Mouse (Mus musculus) C2C12 (cell line): ENCODE measurements around the gene Mgrn1. TPM values are rescaled to one million over a fixed set of nuclear protein-coding genes. Genes with fewer than 3 reads are reported as not detected.
A peak's percentile ranks its signal among the peaks of the same experiment; 100 is the strongest.

Source experiments
- H3K27me3 ChIP-seq: one replicate; pipeline ENCODE4 v1.6.1; 2011; ENCODE audit not compliant: control insufficient read depth, insufficient read depth, insufficient read length
- H3K36me3 ChIP-seq: one replicate; pipeline ENCODE4 v1.6.1; 2011; ENCODE audit not compliant: control insufficient read depth, insufficient read depth
- H3K4me3 ChIP-seq: one replicate; pipeline ENCODE4 v1.5.1; 2011; ENCODE audit warnings: mild to moderate bottlenecking, control low read depth; ENCODE audit not compliant: poor library complexity, insufficient read depth, severe bottlenecking
- H3K79me2 ChIP-seq: one replicate; pipeline ENCODE4 v1.6.1; 2011; ENCODE audit not compliant: control insufficient read depth, insufficient read depth
- H3K79me3 ChIP-seq: one replicate; pipeline ENCODE4 v1.6.1; 2011; ENCODE audit warnings: low read depth, control low read depth
- H3ac ChIP-seq: one replicate; pipeline ENCODE3; 2011; ENCODE audit warnings: low read depth; ENCODE audit not compliant: control insufficient read depth, insufficient read length
- CEBPB ChIP-seq: IDR thresholded peaks from one replicate; pipeline ENCODE4 v1.6.1; 2011; ENCODE audit warnings: low read depth, mild to moderate bottlenecking, control low read depth, moderate library complexity
- CTCF ChIP-seq: IDR thresholded peaks from one replicate; pipeline ENCODE4 v1.5.1; 2011; ENCODE audit not compliant: control insufficient read depth, insufficient read depth, insufficient read length
- FOSL1 ChIP-seq: IDR thresholded peaks from one replicate; pipeline ENCODE4 v1.8.0; 2011; ENCODE audit warnings: mild to moderate bottlenecking, low read length; ENCODE audit not compliant: poor library complexity, insufficient read depth, severe bottlenecking
- MAX ChIP-seq: IDR thresholded peaks from one replicate; pipeline ENCODE4 v1.6.1; 2011; ENCODE audit warnings: mild to moderate bottlenecking, control low read depth
- MYOD1 ChIP-seq: IDR thresholded peaks from one replicate; pipeline ENCODE4 v1.6.1; 2011; ENCODE audit warnings: low read depth; ENCODE audit not compliant: control insufficient read depth, insufficient read length
- MYOG ChIP-seq: IDR thresholded peaks from one replicate; pipeline ENCODE4 v1.6.1; 2011; ENCODE audit not compliant: control insufficient read depth, insufficient read length; ENCODE audit errors: extremely low read depth
- USF1 ChIP-seq: IDR thresholded peaks from one replicate; pipeline ENCODE4 v1.6.1; 2011; ENCODE audit warnings: low read depth, mild to moderate bottlenecking, control low read depth, moderate library complexity
- polyA plus RNA-seq: library from polyadenylated mRNA; unstranded; fragments of >200 nt; fragmentation: generic; extraction: Trizol; gene quantifications from one replicate; pipeline ENCODE4 v1.2.1, GENCODE M21; 2012; ENCODE audit warnings: missing spikeins

Mgrn1 gene
- polyA plus RNA-seq, 1 experiment, result 50.3 TPM

GRCm38 (mm10) chr16:4907972-4908371 is 21.9 kb downstream of the Mgrn1 start:
- no peak for TF ChIP-seq CEBPB
- H3K36me3 ChIP-seq, result peaks cover 23% of the 10 kb centered on the region
- H3K4me3 ChIP-seq, result no peak overlapping the region
- H3K79me3 ChIP-seq, result no peaks in the 10 kb centered on the region
- no peaks in the 10 kb centered on the region for H3K27me3 ChIP-seq
- no peaks in the 10 kb centered on the region for H3K79me2 ChIP-seq
- no peak overlapping the region for H3ac ChIP-seq

GRCm38 (mm10) chr16:4909745-4910144 is 23.7 kb downstream of the Mgrn1 start:
- TF ChIP-seq USF1 (no peak), FOSL1 (no peak), CEBPB (no peak), CTCF (no peak), MYOD1 (no peak), MYOG (no peak), MAX (no peak)
- Histone ChIP-seq H3K4me3 (no peak overlapping the region), H3K27me3 (no peaks in the 10 kb centered on the region), H3K36me3 (peaks cover 23% of the 10 kb centered on the region), H3K79me3 (no peaks in the 10 kb centered on the region), H3K79me2 (no peaks in the 10 kb centered on the region), H3ac (no peak overlapping the region)

GRCm38 (mm10) chr16:4910758-4911157 is 24.7 kb downstream of the Mgrn1 start:
- no peaks in the 10 kb centered on the region for H3K27me3 ChIP-seq
- no peak for TF ChIP-seq MYOD1
- TF ChIP-seq USF1, result no peak
- TF ChIP-seq MYOG, result no peak
- no peak for TF ChIP-seq CTCF
- TF ChIP-seq FOSL1, result no peak
- no peak for TF ChIP-seq CEBPB
- no peak for TF ChIP-seq MAX
- no peaks in the 10 kb centered on the region for H3K79me2 ChIP-seq
- no peak overlapping the region for H3ac ChIP-seq
- peaks cover 23% of the 10 kb centered on the region for H3K36me3 ChIP-seq
- H3K4me3 ChIP-seq, result no peak overlapping the region
- H3K79me3 ChIP-seq, result no peaks in the 10 kb centered on the region

- Histone ChIP-seq H3K27me3 (no peaks in the 10 kb centered on the region), H3ac (no peak overlapping the region), H3K4me3 (no peak overlapping the region), H3K36me3 (peaks cover 23% of the 10 kb centered on the region), H3K79me2 (no peaks in the 10 kb centered on the region), H3K79me3 (no peaks in the 10 kb centered on the region)
- no peak for TF ChIP-seq MYOG
- no peak for TF ChIP-seq CEBPB
- TF ChIP-seq MYOD1, result no peak
Measured at GRCm38 (mm10) chr16:4912074-4912648, 26.1 kb downstream of the Mgrn1 start.

GRCm38 (mm10) chr16:4912907-4913782 is 27.1 kb downstream of the Mgrn1 start:
- Histone ChIP-seq H3K4me3 (no peak overlapping the region), H3K79me3 (no peaks in the 10 kb centered on the region), H3K79me2 (no peaks in the 10 kb centered on the region), H3K36me3 (peaks cover 23% of the 10 kb centered on the region), H3ac (peak overlapping the region; percentile 25), H3K27me3 (no peaks in the 10 kb centered on the region)
- TF ChIP-seq CEBPB (no peak), MYOD1 (no peak), CTCF (no peak), FOSL1 (no peak), MYOG (no peak), USF1 (no peak), MAX (no peak)
